Comparison of ENCODE assay signal across 8 mouse cellular contexts in the genomic region with DNA sequence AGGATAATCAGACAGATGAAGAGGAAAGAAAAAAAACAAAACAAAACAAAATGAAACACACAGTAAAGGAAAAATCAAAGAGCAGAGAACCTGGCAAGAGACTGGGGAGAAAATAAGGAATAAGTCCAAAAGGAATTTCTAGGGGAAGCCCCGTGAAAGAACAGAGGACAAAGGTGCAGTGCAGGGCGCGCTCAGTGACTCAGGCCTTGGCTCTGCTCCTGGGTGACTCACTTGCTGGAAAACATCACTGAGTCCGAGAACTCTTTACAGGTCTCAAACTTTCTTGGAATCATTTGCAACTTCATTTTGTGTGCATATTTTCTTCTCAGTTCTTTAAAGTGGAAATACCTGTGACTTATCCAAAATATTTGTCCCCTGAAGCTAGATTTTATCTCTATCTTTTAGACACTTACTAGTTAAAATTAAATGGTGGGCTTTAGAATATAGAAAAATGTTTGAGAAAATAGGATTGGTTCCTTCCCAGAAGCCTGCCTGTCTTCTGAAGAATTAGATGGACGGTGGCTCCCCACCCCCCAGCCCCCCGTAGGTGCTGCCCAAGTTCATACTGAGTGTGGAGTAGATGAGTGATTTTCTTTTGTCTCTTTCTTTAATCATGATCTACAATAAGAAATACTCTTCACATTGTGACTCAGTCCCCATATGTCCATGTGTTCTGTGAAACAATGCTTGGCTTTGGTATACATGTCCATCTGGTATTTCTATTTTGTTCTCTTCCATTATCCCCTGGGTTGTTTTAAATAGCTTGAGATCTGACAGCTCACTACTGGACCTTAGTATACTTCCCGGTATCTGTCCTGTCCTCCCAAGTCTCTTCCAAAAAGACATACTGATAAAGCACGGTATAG.
DNase-seq lines count a peak whose midpoint lies in the region; ATAC-seq lines count a peak whose summit lies in the region.

No protein-coding gene starts in this region.

- peak; percentile 35; the same call in 1 of the 2 replicates for ATAC-seq in hindbrain, embryonic 12.5 days (ENCODE audit: low FRiP score)
- no peak for ATAC-seq in CD4-positive, CD25-positive, alpha-beta regulatory T cell, adult 4 months

- WGBS in hindbrain, embryonic 12.5 days: 59% methylated on average over 8 of the region's 8 CpGs

- no peaks in the 10 kb centered on the region for H3K36me3 ChIP-seq in hindbrain, embryonic 12.5 days

- H3K9me3 ChIP-seq in hindbrain, embryonic 12.5 days (replicated peaks): no peaks in the 10 kb centered on the region

- peaks cover 7% of the 10 kb centered on the region for H3K4me1 ChIP-seq in hindbrain, embryonic 12.5 days

- H3K27me3 ChIP-seq in hindbrain, embryonic 12.5 days: no peaks in the 10 kb centered on the region

- intact Hi-C loops in left cerebral cortex, postnatal 14 days (cut with DNase I): loop anchor here (5.0 kb wide), 1 partner anchor 39 kb away; no protein-coding TSS in a partner anchor

- H3K4me2 ChIP-seq in hindbrain, embryonic 12.5 days (replicated peaks): no peak overlapping the region

- H3K9ac ChIP-seq in hindbrain, embryonic 12.5 days: no peak overlapping the region

- peak overlapping the region; percentile 50; the same call in 1 of the 2 replicates for H3K27ac ChIP-seq in hindbrain, embryonic 12.5 days

- DNase-seq in left cerebral cortex, postnatal 14 days (ENCODE audit: low spot score in 2 of 2): peak; percentile 30 to 37
- no peak for DNase-seq in left cerebral cortex, adult 11 months (ENCODE audit: low spot score)
- peak; percentile 79 for DNase-seq in adrenal gland, postnatal 25 days
- DNase-seq in gastrocnemius, adult 18-20 months (ENCODE audit: low spot score): peak; percentile 82
- DNase-seq in lung, postnatal 14 days: peak; percentile 34
- no peak for DNase-seq in frontal cortex, postnatal 25 days (ENCODE audit: low spot score in 2 of 2)

- no peak overlapping the region for H3K4me3 ChIP-seq in hindbrain, embryonic 12.5 days

Comparison
In these comparisons a context has a peak if more than half of its experiments do, and no peak if none do; other contexts are left out.
1. DNase-seq: peak in left cerebral cortex, postnatal 14 days (2 of 2), adrenal gland, postnatal 25 days (single experiment), gastrocnemius, adult 18-20 months (single experiment) and lung, postnatal 14 days (single experiment); none in left cerebral cortex, adult 11 months (single experiment) and frontal cortex, postnatal 25 days (0 of 2).